Mouse (Mus musculus): ENCODE measurements around the gene Mbl2. TPM values are rescaled to one million over a fixed set of nuclear protein-coding genes. Genes with fewer than 3 reads are reported as not detected.
"Not testable (repeated sequence)": the region's sequence is repeated elsewhere in the genome, so short reads cannot be mapped to it uniquely, and the experiment has no call there.

The Mbl2 gene
- not detected in 2 replicates for polyA plus RNA-seq (2012; rRNA removed)

DNA sequence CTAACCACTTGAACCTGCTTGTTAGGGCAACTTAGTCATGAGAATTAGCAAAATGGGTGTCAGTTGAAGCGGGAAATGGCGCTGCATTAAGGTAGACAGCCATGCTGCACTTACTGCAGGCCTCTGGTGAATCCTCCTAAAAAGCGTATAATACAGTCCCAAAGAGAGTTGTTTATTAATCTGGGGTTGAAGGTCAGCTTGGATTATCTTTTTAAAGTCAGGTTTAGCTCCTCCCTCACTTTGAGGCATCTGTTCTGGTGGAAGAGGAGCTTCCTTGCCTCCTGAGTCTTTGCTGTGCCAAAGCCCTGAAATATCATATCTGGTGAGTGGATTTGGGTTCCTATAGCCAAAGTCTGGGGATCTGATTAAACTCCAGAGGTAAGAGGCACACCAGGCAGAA is at the start of gene Mbl2:
Gene Mbl2, plus strand, starts transcription at position 252 of the 400 bp plus-strand sequence.
- no peak within 1 kb of the TSS for H3K4me3 ChIP-seq (ENCODE audit: insufficient read depth, low read length)
- H3K4me1 ChIP-seq (ENCODE audit: control insufficient read depth, insufficient read depth, low read length): no peaks in the 10 kb centered on the region
- no peak within 1 kb of the TSS for H3K27ac ChIP-seq (ENCODE audit: insufficient read depth, low read length)
- TF ChIP-seq POLR2A (IDR thresholded peaks at IDR 0.05; ENCODE audit: extremely low read depth, insufficient read depth, low read length): no peak
- no peak for TF ChIP-seq CTCF (IDR thresholded peaks at IDR 0.05; ENCODE audit: extremely low read depth, insufficient read depth, low read length)

DNA sequence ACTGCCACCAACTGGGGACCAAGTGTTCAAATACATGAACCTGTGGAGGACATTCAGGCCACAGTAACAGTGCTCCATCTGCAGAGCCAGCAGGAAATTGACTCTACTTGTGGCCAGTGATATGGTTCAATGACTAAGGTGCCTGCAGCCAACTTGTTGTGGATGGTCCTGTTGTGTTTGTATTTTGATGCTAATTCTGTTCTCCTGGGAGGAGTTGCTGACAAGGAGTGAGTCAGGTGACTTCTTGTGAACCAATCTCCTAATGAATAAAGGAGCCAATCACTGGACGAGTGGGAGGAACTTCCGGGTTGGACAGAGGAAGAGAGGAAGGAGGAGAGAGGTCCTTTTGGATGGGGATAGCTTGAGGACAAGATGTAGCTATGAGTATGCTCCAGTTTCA is 47.2 kb upstream of the Mbl2 start:
- no peak overlapping the region for H3K27ac ChIP-seq (ENCODE audit: insufficient read depth, low read length)
- no peaks in the 10 kb centered on the region for H3K4me1 ChIP-seq (ENCODE audit: control insufficient read depth, insufficient read depth, low read length)
- TF ChIP-seq POLR2A (IDR thresholded peaks at IDR 0.05; ENCODE audit: extremely low read depth, insufficient read depth, low read length): no peak
- TF ChIP-seq CTCF (IDR thresholded peaks at IDR 0.05; ENCODE audit: extremely low read depth, insufficient read depth, low read length): no peak
- H3K4me3 ChIP-seq (ENCODE audit: insufficient read depth, low read length): no peak overlapping the region

DNA sequence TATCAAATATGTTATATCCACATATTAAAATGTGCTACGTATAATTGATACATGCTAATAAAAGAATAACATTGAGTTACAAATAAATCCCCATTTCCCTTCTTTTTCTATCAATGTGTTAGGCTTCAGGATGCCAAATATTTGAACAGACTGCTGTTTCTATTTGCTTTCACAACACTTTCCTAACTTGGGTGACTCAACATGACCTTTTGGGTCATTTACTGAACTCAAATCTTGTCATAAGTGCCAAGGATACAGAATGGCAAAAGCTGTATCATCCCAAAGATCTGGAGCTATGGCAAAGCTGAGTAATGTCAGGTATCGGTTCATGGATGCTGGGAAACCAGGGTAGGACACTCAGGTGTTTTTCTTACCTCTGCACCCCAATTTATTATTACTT is 45.5 kb upstream of the Mbl2 start:
- Histone ChIP-seq H3K4me3 (ENCODE audit: insufficient read depth, low read length) (no peak overlapping the region), H3K27ac (ENCODE audit: insufficient read depth, low read length) (no peak overlapping the region), H3K4me1 (ENCODE audit: control insufficient read depth, insufficient read depth, low read length) (no peaks in the 10 kb centered on the region)
- TF ChIP-seq POLR2A (IDR thresholded peaks at IDR 0.05; ENCODE audit: extremely low read depth, insufficient read depth, low read length) (no peak), CTCF (IDR thresholded peaks at IDR 0.05; ENCODE audit: extremely low read depth, insufficient read depth, low read length) (no peak)

DNA sequence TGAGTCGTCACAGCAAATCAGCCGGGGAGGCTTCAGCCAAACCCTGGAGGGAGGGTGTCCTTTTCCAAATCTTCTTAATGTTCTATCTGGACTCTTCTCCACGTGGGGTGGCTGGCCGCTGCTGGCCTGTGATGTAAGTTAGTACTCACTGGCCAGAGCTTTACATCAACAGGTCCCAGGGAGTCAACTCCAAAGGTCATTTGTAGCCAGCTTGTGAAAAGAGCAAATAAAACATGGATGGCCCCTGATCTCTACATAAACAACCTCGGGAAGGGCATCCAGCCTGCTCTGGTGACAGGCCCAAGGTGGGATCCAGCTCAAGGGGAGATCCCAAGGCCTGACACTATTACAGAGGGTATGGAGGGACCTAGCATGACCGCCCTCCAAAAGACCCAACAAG is 37.7 kb upstream of the Mbl2 start:
- no peak for TF ChIP-seq CTCF (IDR thresholded peaks at IDR 0.05; ENCODE audit: extremely low read depth, insufficient read depth, low read length)
- TF ChIP-seq POLR2A (IDR thresholded peaks at IDR 0.05; ENCODE audit: extremely low read depth, insufficient read depth, low read length): no peak
- Histone ChIP-seq H3K4me3 (ENCODE audit: insufficient read depth, low read length) (no peak overlapping the region), H3K27ac (ENCODE audit: insufficient read depth, low read length) (no peak overlapping the region), H3K4me1 (ENCODE audit: control insufficient read depth, insufficient read depth, low read length) (no peaks in the 10 kb centered on the region)

DNA sequence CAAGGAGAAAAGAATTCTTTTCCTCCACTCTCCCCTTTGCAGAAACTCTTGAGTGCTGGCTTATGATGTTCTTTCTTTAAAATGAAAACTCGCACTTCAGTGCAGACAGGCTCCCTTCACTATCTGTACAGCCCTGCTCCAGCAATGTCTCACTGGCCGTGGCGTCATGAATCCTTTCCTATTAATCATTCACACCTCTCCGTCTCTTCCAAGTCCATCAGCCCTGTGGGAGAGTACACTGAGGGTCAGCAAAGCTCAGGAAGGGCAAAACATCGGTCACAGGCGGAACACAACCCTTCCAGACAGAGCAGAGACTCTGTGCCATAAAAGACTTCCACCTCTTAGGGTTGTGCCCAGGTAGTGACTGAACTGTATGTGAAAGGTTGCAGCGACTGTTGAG is 30.6 kb upstream of the Mbl2 start:
- no peak overlapping the region for H3K27ac ChIP-seq (ENCODE audit: insufficient read depth, low read length)
- H3K4me1 ChIP-seq (ENCODE audit: control insufficient read depth, insufficient read depth, low read length): no peaks in the 10 kb centered on the region
- no peak overlapping the region for H3K4me3 ChIP-seq (ENCODE audit: insufficient read depth, low read length)
- TF ChIP-seq POLR2A (IDR thresholded peaks at IDR 0.05; ENCODE audit: extremely low read depth, insufficient read depth, low read length): no peak
- TF ChIP-seq CTCF (IDR thresholded peaks at IDR 0.05; ENCODE audit: extremely low read depth, insufficient read depth, low read length): no peak

DNA sequence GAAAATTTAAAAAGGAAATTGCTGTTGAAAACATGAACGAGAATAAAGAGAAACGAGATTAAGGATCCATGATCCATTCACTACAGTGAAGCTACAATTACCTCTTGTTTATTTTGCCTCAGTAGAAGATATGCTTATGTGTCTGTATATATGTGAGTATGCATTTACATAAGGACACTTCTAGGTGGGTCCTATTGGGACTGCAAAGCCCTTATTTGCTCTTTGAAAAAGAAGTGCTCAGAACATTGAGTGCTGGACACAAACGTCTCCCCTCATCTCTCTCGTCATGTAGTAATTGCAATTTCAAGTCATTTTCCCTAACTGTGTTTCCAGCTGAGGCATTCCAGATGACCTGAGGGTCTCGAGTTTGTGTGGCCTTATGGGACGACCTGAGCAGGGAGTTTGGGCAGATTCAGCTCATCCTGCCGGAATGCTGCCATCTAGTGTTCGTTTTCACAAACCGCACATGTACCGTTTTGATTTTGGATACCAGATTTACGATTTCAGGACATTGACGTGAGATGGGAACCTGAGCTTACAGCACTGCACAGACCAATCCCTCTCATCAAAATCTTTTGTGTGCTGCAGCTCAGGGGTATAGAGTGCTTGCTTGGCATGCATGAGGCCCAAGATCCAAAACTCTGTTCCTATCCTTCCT is 27.5 kb upstream of the Mbl2 start:
- no peak overlapping the region for H3K27ac ChIP-seq (ENCODE audit: insufficient read depth, low read length)
- H3K4me1 ChIP-seq (ENCODE audit: control insufficient read depth, insufficient read depth, low read length): no peaks in the 10 kb centered on the region
- H3K4me3 ChIP-seq (ENCODE audit: insufficient read depth, low read length): no peak overlapping the region
- TF ChIP-seq CTCF (IDR thresholded peaks at IDR 0.05; ENCODE audit: extremely low read depth, insufficient read depth, low read length): peak; percentile 91
- no peak for TF ChIP-seq POLR2A (IDR thresholded peaks at IDR 0.05; ENCODE audit: extremely low read depth, insufficient read depth, low read length)

DNA sequence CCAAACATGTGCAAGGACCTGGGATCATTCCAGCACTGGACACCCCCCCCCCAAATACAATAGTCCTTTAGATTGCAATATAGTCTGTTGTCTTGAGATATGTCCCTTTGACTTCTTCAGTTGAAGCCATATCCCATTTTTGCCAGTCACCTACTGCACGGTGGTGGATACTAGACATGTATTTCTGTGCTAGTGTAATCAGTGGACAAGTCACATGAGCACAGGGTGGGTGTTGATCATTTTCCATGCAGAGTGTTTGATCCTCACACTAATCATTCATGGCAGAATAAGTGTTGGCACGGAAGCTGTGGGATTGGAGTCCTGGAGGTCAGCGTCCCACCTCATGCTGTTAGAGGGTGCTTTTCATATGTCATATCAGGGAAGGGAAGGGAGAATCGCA is 26.9 kb upstream of the Mbl2 start:
- Histone ChIP-seq H3K27ac (ENCODE audit: insufficient read depth, low read length) (no peak overlapping the region), H3K4me1 (ENCODE audit: control insufficient read depth, insufficient read depth, low read length) (no peaks in the 10 kb centered on the region), H3K4me3 (ENCODE audit: insufficient read depth, low read length) (no peak overlapping the region)
- TF ChIP-seq CTCF (IDR thresholded peaks at IDR 0.05; ENCODE audit: extremely low read depth, insufficient read depth, low read length) (no peak), POLR2A (IDR thresholded peaks at IDR 0.05; ENCODE audit: extremely low read depth, insufficient read depth, low read length) (no peak)

DNA sequence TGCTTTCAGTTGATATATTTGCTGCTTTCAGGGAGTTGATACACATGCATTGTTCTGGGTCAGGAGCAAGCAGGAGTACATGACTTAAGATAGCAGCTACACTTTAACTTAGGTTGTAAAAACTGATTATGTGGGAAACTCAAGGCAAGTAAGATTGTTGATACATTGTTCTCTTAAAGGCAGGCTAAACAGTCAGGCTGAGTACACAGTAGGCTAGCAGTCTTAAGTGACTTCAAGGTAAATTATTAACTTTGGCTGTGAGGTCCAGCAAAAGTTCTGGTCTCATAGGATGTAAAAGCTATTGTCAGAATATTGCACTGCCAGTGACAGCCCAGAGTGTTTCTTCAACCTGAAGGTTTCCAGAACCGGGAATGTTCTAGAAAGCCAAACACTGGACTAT is 25.8 kb upstream of the Mbl2 start:
- TF ChIP-seq CTCF (IDR thresholded peaks at IDR 0.05; ENCODE audit: extremely low read depth, insufficient read depth, low read length) (no peak), POLR2A (IDR thresholded peaks at IDR 0.05; ENCODE audit: extremely low read depth, insufficient read depth, low read length) (no peak)

DNA sequence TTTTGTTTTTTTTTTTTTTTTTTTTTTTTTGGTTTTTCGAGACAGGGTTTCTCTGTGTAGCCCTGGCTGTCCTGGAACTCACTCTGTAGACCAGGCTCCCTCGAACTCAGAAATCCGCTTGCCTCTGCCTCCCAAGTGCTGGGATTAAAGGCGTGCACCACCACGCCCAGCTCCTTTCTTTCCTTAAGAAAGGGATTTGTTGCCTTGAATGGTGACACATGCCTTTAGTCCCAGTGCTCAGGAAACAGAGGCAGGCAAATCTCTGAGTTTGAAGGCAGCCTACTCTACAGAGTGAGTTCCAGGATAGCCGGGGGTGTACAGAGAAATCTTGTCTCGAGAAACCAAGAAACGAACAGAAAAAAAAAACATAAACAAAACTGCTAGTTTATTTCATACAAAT is 23.7 kb upstream of the Mbl2 start:
- not testable (repeated sequence) for H3K27ac ChIP-seq (ENCODE audit: insufficient read depth, low read length); H3K4me1 ChIP-seq (ENCODE audit: control insufficient read depth, insufficient read depth, low read length); H3K4me3 ChIP-seq (ENCODE audit: insufficient read depth, low read length)

More for the DNA sequence above, 25.8 kb upstream of the Mbl2 start:
- Histone ChIP-seq H3K27ac (ENCODE audit: insufficient read depth, low read length) (no peak overlapping the region), H3K4me1 (ENCODE audit: control insufficient read depth, insufficient read depth, low read length) (no peaks in the 10 kb centered on the region), H3K4me3 (ENCODE audit: insufficient read depth, low read length) (no peak overlapping the region)

DNA sequence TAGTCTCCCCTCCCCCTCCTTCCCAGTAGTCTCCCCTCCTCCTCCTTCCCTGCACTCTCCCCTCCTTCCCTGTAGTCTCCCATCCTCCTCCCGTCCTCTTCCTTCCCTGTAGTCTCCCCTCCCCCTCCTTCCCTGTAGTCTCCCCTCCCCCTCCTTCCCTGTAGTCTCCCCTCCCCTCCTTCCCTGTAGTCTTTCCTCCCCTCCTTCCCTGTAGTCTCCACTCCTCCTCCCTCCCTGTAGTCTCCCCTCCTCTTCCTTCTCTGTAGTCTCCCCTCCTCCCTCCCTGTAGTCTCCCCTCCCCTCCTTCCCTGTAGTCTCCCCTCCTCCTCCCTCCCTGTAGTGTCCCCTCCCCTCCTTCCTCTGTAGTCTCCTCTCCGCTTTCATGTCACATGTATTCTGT is 18.7 kb upstream of the Mbl2 start:
- H3K27ac ChIP-seq (ENCODE audit: insufficient read depth, low read length): no peak overlapping the region
- H3K4me3 ChIP-seq (ENCODE audit: insufficient read depth, low read length): no peak overlapping the region
- no peaks in the 10 kb centered on the region for H3K4me1 ChIP-seq (ENCODE audit: control insufficient read depth, insufficient read depth, low read length)
- TF ChIP-seq POLR2A (IDR thresholded peaks at IDR 0.05; ENCODE audit: extremely low read depth, insufficient read depth, low read length): no peak
- no peak for TF ChIP-seq CTCF (IDR thresholded peaks at IDR 0.05; ENCODE audit: extremely low read depth, insufficient read depth, low read length)

DNA sequence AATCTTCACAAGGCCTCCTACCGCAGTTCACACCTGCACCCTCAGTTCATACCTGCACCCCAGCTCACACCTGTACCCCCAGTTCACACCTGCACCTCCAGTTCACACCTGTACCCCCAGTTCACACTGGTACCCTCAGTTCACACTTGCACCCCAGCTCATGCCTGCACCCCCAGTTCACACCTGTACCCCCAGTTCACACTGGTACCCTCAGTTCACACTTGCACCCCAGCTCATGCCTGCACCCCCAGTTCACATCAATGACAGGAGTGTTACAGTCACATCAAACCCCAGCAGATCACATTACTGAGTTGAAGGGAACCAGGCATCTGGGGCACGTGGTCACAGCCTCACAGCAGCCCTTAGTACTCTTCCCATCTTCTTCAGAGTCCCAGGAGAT is 17.0 kb upstream of the Mbl2 start:
- not testable (repeated sequence) for H3K27ac ChIP-seq (ENCODE audit: insufficient read depth, low read length); H3K4me3 ChIP-seq (ENCODE audit: insufficient read depth, low read length); H3K4me1 ChIP-seq (ENCODE audit: control insufficient read depth, insufficient read depth, low read length)

Measured in cortical plate, adult 2 months (tissue).